Mouse (Mus musculus) hindbrain, embryonic 14.5 days (tissue): Measurements from ENCODE around the gene Dlx3. TPM values are rescaled to one million over a fixed set of nuclear protein-coding genes. Genes with fewer than 3 reads are reported as not detected.

Source experiments
- ATAC-seq: fragments of 200-750 bp; cut with Nextera tagmentation; 2 replicates; pipeline ENCODE4 v1.8.0; 2017; ENCODE audit warnings: moderate number of reproducible peaks, mild to moderate bottlenecking, moderate TSS enrichment, moderate library complexity; ENCODE audit not compliant: low FRiP score
- DNase-seq: peaks from one replicate; pipeline ENCODE4 v3.0.0-alpha.2; 2015; ENCODE audit warnings: low spot score
- H3K27ac ChIP-seq: fragments of 300-500 bp; sonication (generic); 2 replicates; pipeline ENCODE4 v1.5.1; 2014; ENCODE audit warnings: mild to moderate bottlenecking, moderate library complexity
- H3K27me3 ChIP-seq: fragments of 300-500 bp; sonication (generic); 2 replicates; pipeline ENCODE4 v1.6.1; 2014; ENCODE audit warnings: mild to moderate bottlenecking, low read length, mixed read lengths; ENCODE audit not compliant: control insufficient read depth, insufficient read depth
- H3K36me3 ChIP-seq: fragments of 300-500 bp; sonication (generic); replicated peaks from 2 replicates; pipeline ENCODE4 v1.6.1; 2014; ENCODE audit not compliant: control insufficient read depth, insufficient read depth
- H3K4me1 ChIP-seq: fragments of 300-500 bp; sonication (generic); replicated peaks from 2 replicates; pipeline ENCODE4 v1.6.1; 2014; ENCODE audit warnings: antibody characterized with exemption, low read length, mixed read lengths; ENCODE audit not compliant: control insufficient read depth, insufficient read depth
- H3K4me2 ChIP-seq: fragments of 300-500 bp; sonication (generic); replicated peaks from 2 replicates; pipeline ENCODE4 v1.6.1; 2014; ENCODE audit warnings: mild to moderate bottlenecking, moderate library complexity
- H3K4me3 ChIP-seq: fragments of 300-500 bp; sonication (generic); replicated peaks from 2 replicates; pipeline ENCODE4 v1.5.1; 2014; ENCODE audit warnings: mild to moderate bottlenecking, low read length
- H3K9ac ChIP-seq: fragments of 300-500 bp; sonication (generic); 2 replicates; pipeline ENCODE4 v1.6.1; 2014
- H3K9me3 ChIP-seq: fragments of 300-500 bp; sonication (generic); 2 replicates; pipeline ENCODE4 v1.6.1; 2016; ENCODE audit warnings: low read length; ENCODE audit not compliant: control insufficient read depth
- WGBS: fragments of 180-500 bp; shearing (Covaris S2); extraction: QIAGEN DNeasy Blood & Tissue Kit; methylation state at CpG from one replicate; pipeline ENCODE4 v1.1.7; 2014; 5-methylcytosine and 5-hydroxymethylcytosine counted together
- polyA plus RNA-seq: library from polyadenylated mRNA; unstranded; fragments of >200 nt; fragmentation: Nextera tagmentation; extraction: Ambion mirVana; gene quantifications from 2 replicates; pipeline ENCODE4 v1.2.1, GENCODE M21; 2014

Dlx3 gene
- polyA plus RNA-seq, 1 experiment from 2014 or later = 0.07 TPM

DNA sequence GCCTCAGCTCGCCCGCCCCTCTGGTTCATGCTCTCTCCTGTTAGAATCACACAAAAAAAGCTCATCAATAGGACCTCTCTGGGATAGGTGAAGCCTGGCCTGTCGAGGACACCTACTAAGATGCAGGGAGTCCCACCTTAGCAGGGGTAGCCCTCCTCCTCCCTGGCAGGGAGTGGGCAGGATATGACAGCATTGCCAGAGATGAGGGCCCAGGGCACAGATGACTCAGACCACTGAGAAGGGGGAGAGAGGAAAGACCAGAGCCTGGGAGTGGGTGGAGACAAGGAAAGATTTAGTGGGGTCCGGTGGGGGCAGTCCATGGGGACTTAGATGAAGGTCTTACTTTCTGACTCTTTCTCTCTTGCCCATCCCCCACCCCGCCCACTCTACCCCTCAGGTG lies 33.7 kb upstream of the Dlx3 start:
- 58% methylated on average over 5 of the region's 5 CpGs for WGBS
- Histone ChIP-seq H3K27me3 (no peaks in the 10 kb centered on the region), H3K36me3 (no peaks in the 10 kb centered on the region), H3K4me1 (0 out of 2 replicates have a peak, but pooled peaks cover 3% of the 10 kb centered on the region), H3K9ac (no peak overlapping the region), H3K27ac (no peak overlapping the region), H3K4me2 (no peak overlapping the region), H3K4me3 (no peak overlapping the region), H3K9me3 (no peaks in the 10 kb centered on the region)
- ATAC-seq = no peak
- DNase-seq = no peak

DNA sequence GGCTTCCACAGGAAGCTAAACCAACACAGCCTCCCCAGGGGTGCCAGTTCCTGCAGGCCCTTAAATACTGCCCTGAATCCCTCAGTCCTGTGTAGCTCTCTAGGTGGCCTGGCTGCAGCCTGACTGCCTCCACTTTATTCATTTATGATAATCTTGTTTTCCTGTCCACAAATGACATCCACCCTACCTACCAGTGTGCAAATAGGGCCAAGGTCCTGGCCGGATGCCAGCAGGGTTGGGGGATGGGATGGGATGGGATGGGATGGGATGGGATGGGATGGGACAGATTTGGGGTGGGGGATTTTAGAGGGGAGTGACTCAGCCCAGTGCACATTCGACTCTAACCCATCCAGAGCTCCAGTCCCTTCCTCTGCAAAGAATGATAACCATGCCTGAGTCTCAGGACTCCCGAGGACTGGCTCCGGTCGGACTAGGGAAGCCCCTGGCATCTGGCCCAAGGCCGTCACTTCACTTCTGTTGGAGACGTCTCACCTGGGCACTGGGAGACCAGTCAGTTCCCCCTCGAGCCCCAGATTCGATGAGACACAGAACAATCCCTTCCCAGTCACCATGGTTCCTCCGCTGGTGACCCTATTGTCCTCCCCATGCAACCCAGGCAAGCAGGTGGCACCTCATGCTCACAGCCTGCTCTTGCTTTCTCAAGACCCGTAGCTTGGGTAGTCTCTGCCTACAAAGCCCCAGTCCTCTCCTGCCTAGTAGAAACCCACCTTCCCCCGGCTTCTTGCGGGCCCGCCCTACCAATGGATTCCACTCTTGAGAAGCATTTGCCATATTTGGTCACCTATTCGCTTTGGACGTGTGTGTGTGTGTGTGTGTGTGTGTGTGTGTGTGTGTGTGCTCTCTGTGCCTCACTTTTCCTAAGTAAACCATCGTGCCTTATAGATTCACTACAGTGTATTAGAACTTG lies 32.4 kb upstream of the Dlx3 start:
- no peak overlapping the region for H3K9ac ChIP-seq
- no peak for ATAC-seq
- 72% methylated on average over 17 of the region's 17 CpGs for WGBS
- H3K4me1 ChIP-seq = 0 out of 2 replicates have a peak, but pooled peaks cover 3% of the 10 kb centered on the region
- no peaks in the 10 kb centered on the region for H3K36me3 ChIP-seq
- no peak overlapping the region for H3K27ac ChIP-seq
- no peak overlapping the region for H3K4me3 ChIP-seq
- H3K9me3 ChIP-seq = no peaks in the 10 kb centered on the region
- H3K4me2 ChIP-seq = no peak overlapping the region
- no peaks in the 10 kb centered on the region for H3K27me3 ChIP-seq
- no peak for DNase-seq

DNA sequence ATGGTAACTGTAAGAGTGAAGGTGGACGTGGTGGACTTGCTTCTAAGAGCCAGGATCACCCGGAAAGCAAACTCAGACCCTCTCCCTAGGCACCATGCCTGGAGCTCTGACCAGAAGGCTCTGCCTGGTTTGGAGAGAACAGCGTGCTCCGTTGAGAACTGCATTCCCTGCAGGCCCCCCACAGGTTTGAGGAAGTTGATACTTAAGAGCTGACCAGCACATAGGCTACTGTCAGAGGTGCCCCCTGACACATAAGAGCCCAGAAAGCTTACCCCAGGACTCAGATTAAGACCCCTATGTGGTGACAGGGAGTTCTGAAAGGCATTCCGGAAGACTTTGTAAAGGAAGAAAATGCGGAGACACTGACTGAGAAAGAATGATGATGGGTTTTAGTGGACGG lies 31.6 kb upstream of the Dlx3 start:
- Histone ChIP-seq H3K9me3 (no peaks in the 10 kb centered on the region), H3K27me3 (no peaks in the 10 kb centered on the region), H3K4me2 (no peak overlapping the region), H3K9ac (no peak overlapping the region), H3K27ac (no peak overlapping the region), H3K36me3 (no peaks in the 10 kb centered on the region), H3K4me1 (0 out of 2 replicates have a peak, but pooled peaks cover 3% of the 10 kb centered on the region), H3K4me3 (no peak overlapping the region)
- ATAC-seq = no peak
- no peak for DNase-seq
- 64% methylated on average over 7 of the region's 7 CpGs for WGBS

DNA sequence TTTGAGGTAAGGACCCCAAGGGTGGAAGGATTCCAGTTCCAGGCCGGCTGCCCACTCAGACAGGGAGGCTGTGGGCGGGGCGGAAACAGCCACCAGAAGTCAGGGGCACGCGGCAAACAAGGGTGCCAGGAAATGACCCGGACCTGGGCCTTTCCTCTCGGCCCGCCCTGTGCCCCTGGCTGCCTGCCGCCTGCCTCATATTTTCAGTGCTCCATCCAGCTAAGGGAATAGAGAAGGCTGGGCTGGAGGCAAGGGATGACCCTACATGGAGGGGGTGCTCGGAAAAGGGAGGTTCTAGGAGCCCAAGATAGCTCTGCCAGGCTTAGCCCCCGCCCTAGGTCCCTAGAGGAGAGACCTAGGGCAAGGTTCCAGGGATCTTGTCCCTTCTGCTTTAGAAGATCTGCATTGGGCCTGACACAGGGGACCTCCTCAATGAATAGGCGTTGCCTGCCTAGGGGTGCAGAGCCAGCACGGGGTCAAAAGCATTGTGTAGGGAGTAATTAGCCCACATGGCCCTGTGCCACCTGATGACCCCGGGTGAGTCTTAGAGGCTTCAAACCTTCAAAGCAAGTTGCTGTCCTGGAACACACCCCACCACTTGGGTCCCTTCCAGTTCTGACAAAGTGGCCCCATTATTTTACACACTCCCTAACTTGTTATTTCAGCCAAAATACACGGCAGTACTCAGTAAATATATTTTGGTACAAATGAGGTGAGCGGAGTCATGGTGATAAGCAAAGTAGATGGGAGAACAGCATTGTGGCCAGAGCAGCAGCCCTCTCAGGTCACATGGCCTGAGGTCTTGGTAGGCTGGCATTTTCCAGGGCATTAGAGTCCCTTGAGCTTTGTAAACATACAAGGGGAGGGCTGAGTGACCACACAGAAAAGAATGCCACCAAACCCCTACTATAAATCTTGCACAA lies 30.8 kb upstream of the Dlx3 start:
- DNase-seq (no peak), ATAC-seq (no peak)
- no peaks in the 10 kb centered on the region for H3K36me3 ChIP-seq
- H3K4me2 ChIP-seq = no peak overlapping the region
- H3K9me3 ChIP-seq = no peaks in the 10 kb centered on the region
- H3K27ac ChIP-seq = no peak overlapping the region
- no peak overlapping the region for H3K4me3 ChIP-seq
- H3K4me1 ChIP-seq = 0 out of 2 replicates have a peak, but pooled peaks cover 3% of the 10 kb centered on the region
- WGBS = 75% methylated on average over 16 of the region's 16 CpGs
- H3K27me3 ChIP-seq = no peaks in the 10 kb centered on the region
- no peak overlapping the region for H3K9ac ChIP-seq

DNA sequence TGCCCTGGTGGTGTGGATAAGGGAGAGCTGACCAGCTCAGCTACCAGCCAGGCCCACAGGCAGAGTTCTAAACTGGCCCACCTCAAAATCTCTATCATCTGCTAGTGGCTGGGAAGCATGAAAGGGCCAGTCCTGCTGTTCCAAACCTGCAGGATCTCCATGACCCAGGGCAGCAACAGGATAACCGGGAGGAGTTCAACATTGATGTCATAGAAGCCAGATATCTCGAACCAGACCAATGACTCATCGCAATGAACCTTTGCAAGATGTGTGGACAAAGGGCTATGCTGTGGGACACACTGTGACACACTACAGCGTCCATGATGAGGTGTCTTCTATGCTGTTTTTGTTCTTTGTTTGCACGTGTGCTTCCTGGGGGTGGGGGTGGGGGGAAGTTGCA lies 26.8 kb upstream of the Dlx3 start:
- WGBS = 86% methylated on average over 5 of the region's 5 CpGs
- DNase-seq (no peak), ATAC-seq (no peak)

DNA sequence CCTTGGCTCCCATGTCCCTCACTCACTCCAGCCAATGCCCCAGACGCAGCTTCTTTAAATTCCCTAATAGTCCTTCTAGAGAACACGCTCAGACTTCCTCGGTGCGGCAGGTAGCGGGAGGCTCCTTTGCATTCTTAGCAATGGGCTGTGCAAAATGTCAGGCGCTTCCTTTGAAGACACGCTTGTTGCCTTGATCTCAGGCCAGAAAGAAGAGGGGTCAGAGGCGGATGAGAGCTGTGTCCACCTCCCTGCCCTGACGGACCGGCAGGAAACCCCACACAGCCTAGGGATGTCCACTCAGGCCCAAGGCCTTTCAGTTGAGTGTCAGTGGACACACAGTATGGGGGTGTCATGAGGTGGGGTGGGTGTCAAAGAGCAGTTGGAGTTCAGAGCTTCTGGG lies 24.3 kb upstream of the Dlx3 start:
- no peak for ATAC-seq
- WGBS = 77% methylated on average over 10 of the region's 10 CpGs
- no peak overlapping the region for H3K4me3 ChIP-seq
- no peaks in the 10 kb centered on the region for H3K36me3 ChIP-seq
- no peak overlapping the region for H3K4me2 ChIP-seq
- H3K4me1 ChIP-seq = 0 out of 2 replicates have a peak, but pooled peaks cover 7% of the 10 kb centered on the region
- H3K9me3 ChIP-seq = no peaks in the 10 kb centered on the region
- no peaks in the 10 kb centered on the region for H3K27me3 ChIP-seq
- no peak overlapping the region for H3K9ac ChIP-seq
- no peak for DNase-seq
- H3K27ac ChIP-seq = no peak overlapping the region

More for the DNA sequence above, 26.8 kb upstream of the Dlx3 start:
- Histone ChIP-seq H3K4me1 (0 out of 2 replicates have a peak, but pooled peaks cover 7% of the 10 kb centered on the region), H3K4me2 (no peak overlapping the region), H3K9me3 (no peaks in the 10 kb centered on the region), H3K36me3 (no peaks in the 10 kb centered on the region), H3K4me3 (no peak overlapping the region), H3K27ac (no peak overlapping the region), H3K9ac (no peak overlapping the region), H3K27me3 (no peaks in the 10 kb centered on the region)

DNA sequence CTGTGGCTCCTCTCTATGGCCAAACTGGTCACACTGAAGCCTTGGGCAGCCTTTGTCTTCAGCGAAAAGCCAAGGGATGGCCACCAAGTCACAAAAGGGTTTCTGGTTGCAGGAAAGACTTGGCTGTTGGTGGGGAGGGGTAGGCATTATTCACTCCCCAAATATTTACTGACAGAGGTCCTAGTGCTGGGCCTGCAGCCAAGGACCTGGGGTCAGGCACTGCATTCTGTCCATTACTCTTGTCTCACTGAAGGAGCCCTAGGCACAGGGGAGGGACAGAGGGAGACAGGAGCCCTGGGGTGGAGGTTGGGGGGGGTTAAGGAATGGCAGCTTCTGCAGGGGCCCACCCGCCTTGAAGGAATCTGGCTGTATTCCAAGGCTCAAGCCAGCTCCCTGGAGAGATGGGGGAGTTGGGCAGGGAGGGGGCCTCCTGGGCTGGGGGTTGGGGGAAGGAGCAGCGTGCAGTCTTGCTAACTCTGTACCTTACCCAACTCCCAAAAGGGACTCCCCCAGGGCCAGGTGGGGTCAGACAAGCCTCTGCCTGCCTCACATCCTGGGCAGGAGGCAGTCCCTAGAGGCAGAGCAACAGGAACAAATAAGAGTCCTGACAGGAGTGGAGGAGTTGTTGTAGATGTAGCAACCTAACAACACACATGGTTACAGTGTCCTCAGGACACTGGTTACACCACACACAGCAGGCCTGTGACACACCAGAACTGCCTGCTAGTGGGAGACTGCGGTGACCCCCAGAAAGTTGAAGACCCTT lies 23.1 kb upstream of the Dlx3 start:
- 51% methylated on average over 4 of the region's 4 CpGs for WGBS
- Histone ChIP-seq H3K27ac (no peak overlapping the region), H3K4me3 (no peak overlapping the region), H3K4me2 (no peak overlapping the region), H3K36me3 (no peaks in the 10 kb centered on the region), H3K27me3 (no peaks in the 10 kb centered on the region), H3K4me1 (0 out of 2 replicates have a peak, but pooled peaks cover 7% of the 10 kb centered on the region), H3K9ac (no peak overlapping the region), H3K9me3 (no peaks in the 10 kb centered on the region)
- DNase-seq = no peak
- no peak for ATAC-seq

DNA sequence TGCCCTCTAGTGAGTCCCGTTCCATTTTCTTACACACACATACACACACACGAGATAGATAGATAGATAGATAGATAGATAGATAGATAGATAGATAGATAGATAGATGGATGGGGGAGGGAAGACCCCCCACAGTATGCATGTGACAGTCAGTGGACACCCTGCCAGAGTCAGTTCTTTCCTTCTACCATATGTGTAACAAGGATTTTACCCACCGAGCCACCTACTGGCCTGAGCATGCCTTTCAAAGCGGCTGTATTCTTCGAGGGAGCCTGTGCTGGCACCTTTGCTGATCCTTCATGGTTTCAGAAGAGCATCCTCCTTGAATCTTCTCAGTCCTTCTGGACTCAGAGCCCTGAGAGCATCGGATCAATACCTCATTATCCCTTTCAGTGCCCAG lies 22.0 kb upstream of the Dlx3 start:
- H3K4me2 ChIP-seq = no peak overlapping the region
- no peak overlapping the region for H3K27ac ChIP-seq
- H3K9ac ChIP-seq = no peak overlapping the region
- H3K9me3 ChIP-seq = no peaks in the 10 kb centered on the region
- WGBS = 61% methylated on average over 6 of the region's 6 CpGs
- no peak overlapping the region for H3K4me3 ChIP-seq
- 0 out of 2 replicates have a peak, but pooled peaks cover 7% of the 10 kb centered on the region for H3K4me1 ChIP-seq
- H3K27me3 ChIP-seq = no peaks in the 10 kb centered on the region
- no peaks in the 10 kb centered on the region for H3K36me3 ChIP-seq
- DNase-seq (no peak), ATAC-seq (no peak)
